Mouse (Mus musculus) liver, embryonic 14.5 days (tissue): ENCODE results near the gene Lrrc32. TPM values are rescaled to one million over a fixed set of nuclear protein-coding genes. Genes with fewer than 3 reads are reported as not detected.

ENCODE experiments used
- ATAC-seq: fragments of 200-750 bp; cut with Nextera tagmentation; 2 replicates; pipeline ENCODE4 v1.8.0; 2017; ENCODE audit warnings: moderate number of reproducible peaks, mild to moderate bottlenecking, moderate library complexity; ENCODE audit not compliant: insufficient read depth
- DNase-seq, 3 experiments: peaks; one replicate each; pipeline ENCODE4 v3.0.0-alpha.2; 2012 to 2013; ENCODE audit warnings: low read depth in 3 of 3, low spot score in 3 of 3
- H3K27ac ChIP-seq: fragments of 300-500 bp; sonication (generic); 2 replicates; pipeline ENCODE4 v1.5.1; 2014; ENCODE audit warnings: moderate library complexity, mild to moderate bottlenecking, control low read depth, inconsistent platforms
- H3K27me3 ChIP-seq: fragments of 300-500 bp; sonication (generic); 2 replicates; pipeline ENCODE4 v1.6.1; 2014; ENCODE audit warnings: mild to moderate bottlenecking, low read length, moderate library complexity; ENCODE audit not compliant: control insufficient read depth, insufficient read depth
- H3K36me3 ChIP-seq: fragments of 300-500 bp; sonication (generic); replicated peaks from 2 replicates; pipeline ENCODE4 v1.6.1; 2014; ENCODE audit warnings: low read depth; ENCODE audit not compliant: control insufficient read depth, insufficient read depth
- H3K4me1 ChIP-seq, 2 experiments: fragments of 200-500 bp in 1 of 2; fragments of 300-500 bp in 1 of 2; sonication (generic) in 1 of 2; replicated peaks; 2 replicates each; pipeline ENCODE4 v1.6.1; 2012 to 2014; ENCODE audit warnings: antibody characterized with exemption in 1 of 2, inconsistent platforms in 1 of 2, low read length in 1 of 2; ENCODE audit not compliant: control insufficient read depth in 2 of 2, insufficient read depth in 2 of 2
- H3K4me2 ChIP-seq: fragments of 300-500 bp; sonication (generic); 2 replicates; pipeline ENCODE4 v1.6.1; 2014; ENCODE audit warnings: low read depth, mild to moderate bottlenecking, control low read depth, moderate library complexity
- H3K4me3 ChIP-seq, 2 experiments: fragments of 200-500 bp in 1 of 2; fragments of 300-500 bp in 1 of 2; sonication (generic) in 1 of 2; 2 replicates each; pipeline ENCODE4 v1.5.1; 2012 to 2014; ENCODE audit warnings: low read depth in 2 of 2, low read length in 2 of 2, mild to moderate bottlenecking in 2 of 2, control low read depth in 1 of 2, inconsistent platforms in 1 of 2, moderate library complexity in 1 of 2; ENCODE audit not compliant: insufficient read depth in 1 of 2
- H3K9ac ChIP-seq: fragments of 300-500 bp; sonication (generic); replicated peaks from 2 replicates; pipeline ENCODE4 v1.6.1; 2014; ENCODE audit warnings: mild to moderate bottlenecking, control low read depth, moderate library complexity
- H3K9me3 ChIP-seq: fragments of 300-500 bp; sonication (generic); 2 replicates; pipeline ENCODE4 v1.6.1; 2016; ENCODE audit warnings: low read length, mixed read lengths; ENCODE audit not compliant: control insufficient read depth
- CTCF ChIP-seq: IDR thresholded peaks from 2 replicates; pipeline ENCODE4 v1.5.1; 2016; ENCODE audit warnings: antibody characterized with exemption, low read depth, control low read depth
- EP300 ChIP-seq: IDR thresholded peaks from 2 replicates; pipeline ENCODE4 v1.6.1; 2016; ENCODE audit warnings: antibody characterized with exemption, low read depth
- WGBS: fragments of 180-500 bp; shearing (Covaris S2); extraction: QIAGEN DNeasy Blood & Tissue Kit; methylation state at CpG from one replicate; pipeline ENCODE4 v1.1.7; 2014; ENCODE audit not compliant: insufficient replicate concordance; 5-methylcytosine and 5-hydroxymethylcytosine counted together
- polyA plus RNA-seq, 2 experiments: library from polyadenylated mRNA; depleted of rRNA in 1 of 2; stranded (reverse) in 1 of 2; unstranded in 1 of 2; fragments of >200 nt; fragmentation: Nextera tagmentation in 1 of 2; extraction: Ambion mirVana in 1 of 2; gene quantifications; 2 replicates each; pipeline versions ENCODE4 v1.2.1 to v1.2.3; 2012 to 2014

The Lrrc32 gene
- polyA plus RNA-seq, 2 experiments, result 3.6 to 4.7 TPM

DNA sequence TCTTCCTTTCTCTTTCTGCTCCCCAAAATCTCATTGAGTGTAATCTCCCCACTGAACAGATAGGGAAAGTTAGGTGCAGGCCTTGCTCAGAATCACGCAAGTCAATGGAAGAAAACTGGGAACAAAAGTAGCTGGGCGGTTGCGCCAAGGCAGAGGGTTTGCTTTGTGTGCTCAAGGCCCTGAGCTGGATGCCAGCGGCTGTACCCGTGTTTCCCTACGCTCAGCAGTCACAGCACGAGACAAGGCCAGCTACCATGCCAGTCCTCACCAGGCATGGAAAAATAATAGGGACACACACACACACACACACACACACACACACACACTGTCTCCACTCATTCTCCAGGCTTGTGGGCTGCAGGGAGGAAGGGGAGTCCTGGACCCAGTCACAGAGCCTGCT lies 12.0 kb downstream of the Lrrc32 start:
- no peak overlapping the region for H3K4me2 ChIP-seq
- DNase-seq (no peak), ATAC-seq (no peak)
- H3K36me3 ChIP-seq, result no peaks in the 10 kb centered on the region
- no peaks in the 10 kb centered on the region for H3K9me3 ChIP-seq
- WGBS, result 86% methylated on average over 7 of the region's 7 CpGs
- TF ChIP-seq CTCF (no peak), EP300 (no peak)
- H3K27ac ChIP-seq, result no peak overlapping the region
- H3K4me1 ChIP-seq, result no peaks in the 10 kb centered on the region
- no peaks in the 10 kb centered on the region for H3K27me3 ChIP-seq
- H3K9ac ChIP-seq, result no peak overlapping the region
- H3K4me3 ChIP-seq, result no peak overlapping the region

GRCm38 (mm10) chr7:98502921-98503320 lies 13.8 kb downstream of the Lrrc32 start:
- H3K9ac ChIP-seq, result no peak overlapping the region
- no peak for DNase-seq
- no peak for ATAC-seq
- no peak overlapping the region for H3K4me3 ChIP-seq
- no peak overlapping the region for H3K27ac ChIP-seq
- H3K4me2 ChIP-seq, result no peak overlapping the region
- WGBS, result 38% methylated on average over 5 of the region's 5 CpGs
- no peaks in the 10 kb centered on the region for H3K4me1 ChIP-seq
- no peak for TF ChIP-seq EP300
- TF ChIP-seq CTCF, result no peak
- no peaks in the 10 kb centered on the region for H3K27me3 ChIP-seq
- no peaks in the 10 kb centered on the region for H3K36me3 ChIP-seq
- H3K9me3 ChIP-seq, result no peaks in the 10 kb centered on the region

- H3K36me3 ChIP-seq, result no peaks in the 10 kb centered on the region
- no peaks in the 10 kb centered on the region for H3K4me1 ChIP-seq
- WGBS, result 58% methylated on average over 6 of the region's 6 CpGs
- H3K27ac ChIP-seq, result no peak overlapping the region
- no peak for ATAC-seq
- no peaks in the 10 kb centered on the region for H3K27me3 ChIP-seq
- H3K9ac ChIP-seq, result no peak overlapping the region
- DNase-seq, result no peak
- H3K4me2 ChIP-seq, result no peak overlapping the region
- TF ChIP-seq EP300 (no peak), CTCF (no peak)
- no peak overlapping the region for H3K4me3 ChIP-seq
- no peaks in the 10 kb centered on the region for H3K9me3 ChIP-seq
Observed at GRCm38 (mm10) chr7:98503951-98504647, 15.0 kb downstream of the Lrrc32 start.

- Histone ChIP-seq H3K4me2 (no peak overlapping the region), H3K36me3 (no peaks in the 10 kb centered on the region), H3K27ac (no peak overlapping the region), H3K4me3 (no peak overlapping the region), H3K4me1 (no peaks in the 10 kb centered on the region), H3K9ac (no peak overlapping the region), H3K9me3 (no peaks in the 10 kb centered on the region), H3K27me3 (no peaks in the 10 kb centered on the region)
- 33% methylated on average over 5 of the region's 5 CpGs for WGBS
- no peak for DNase-seq
- no peak for ATAC-seq
- TF ChIP-seq CTCF (no peak), EP300 (no peak)
Observed at GRCm38 (mm10) chr7:98504726-98505314, 15.7 kb downstream of the Lrrc32 start.

GRCm38 (mm10) chr7:98505664-98506063 lies 16.6 kb downstream of the Lrrc32 start:
- ATAC-seq (no peak), DNase-seq (no peak)
- H3K9me3 ChIP-seq, result no peaks in the 10 kb centered on the region
- no peak overlapping the region for H3K27ac ChIP-seq
- no peak overlapping the region for H3K9ac ChIP-seq
- no peak overlapping the region for H3K4me2 ChIP-seq
- no peak overlapping the region for H3K4me3 ChIP-seq
- TF ChIP-seq EP300, result no peak
- no peak for TF ChIP-seq CTCF
- no peaks in the 10 kb centered on the region for H3K27me3 ChIP-seq
- no peaks in the 10 kb centered on the region for H3K36me3 ChIP-seq
- WGBS, result 33% methylated on average over 3 of the region's 3 CpGs
- H3K4me1 ChIP-seq, result no peaks in the 10 kb centered on the region
